In genomic region chr11:31948462-31949330, GRCm38 (mm10) we compare ENCODE assay signal across 8 mouse cellular contexts. TPM values are rescaled to one million over a fixed set of nuclear protein-coding genes. Genes with fewer than 3 reads are reported as not detected.
DNase-seq lines count a peak whose midpoint lies in the region; ATAC-seq and TF ChIP-seq lines count a peak whose summit lies in the region.

No protein-coding gene starts in this region.

- peak overlapping the region; percentile 80 for H3K4me2 ChIP-seq in kidney, embryonic 15.5 days
- peak overlapping the region; percentile 60 for H3K4me2 ChIP-seq in embryonic facial prominence, embryonic 15.5 days (replicated peaks)
- H3K4me2 ChIP-seq in intestine, postnatal 0 days (replicated peaks; ENCODE audit: low read depth), result peak overlapping the region; percentile 75

- peak overlapping the region; percentile 50 for H3K4me3 ChIP-seq in kidney, embryonic 15.5 days (replicated peaks)
- peak overlapping the region; percentile 54 for H3K4me3 ChIP-seq in ES-Bruce4 (ENCODE audit: low read depth, low read length)
- H3K4me3 ChIP-seq in embryonic facial prominence, embryonic 15.5 days (replicated peaks), result peak overlapping the region; percentile 47
- peak overlapping the region; percentile 37 for H3K4me3 ChIP-seq in intestine, postnatal 0 days (ENCODE audit: low read depth, low read length)

- no peak for TF ChIP-seq POLR2A in ES-Bruce4 (IDR thresholded peaks at IDR 0.05; ENCODE audit: insufficient read depth, low read length)

- TF ChIP-seq CTCF in ES-Bruce4 (IDR thresholded peaks at IDR 0.05; ENCODE audit: low read depth, low read length), result no peak
- no peak for TF ChIP-seq CTCF in intestine, postnatal 0 days (IDR thresholded peaks at IDR 0.05; ENCODE audit: low read depth)

- peak; percentile 18; the same call in 1 of the 2 replicates for ATAC-seq in kidney, embryonic 15.5 days (replicated peaks; ENCODE audit: low FRiP score)
- ATAC-seq in embryonic facial prominence, embryonic 15.5 days (ENCODE audit: insufficient number of reproducible peaks, low FRiP score, low TSS enrichment, low read depth), result no peak
- 0 out of 2 replicates have a peak, but pooled peaks have one; percentile 13 for ATAC-seq in intestine, postnatal 0 days

- no peaks in the 10 kb centered on the region for H3K9me3 ChIP-seq in kidney, embryonic 15.5 days (replicated peaks)
- no peaks in the 10 kb centered on the region for H3K9me3 ChIP-seq in ES-Bruce4 (replicated peaks; ENCODE audit: control insufficient read depth, insufficient read depth, low read length, poor library complexity, severe bottlenecking)
- no peaks in the 10 kb centered on the region for H3K9me3 ChIP-seq in embryonic facial prominence, embryonic 15.5 days (replicated peaks)
- H3K9me3 ChIP-seq in intestine, postnatal 0 days (ENCODE audit: control insufficient read depth), result no peaks in the 10 kb centered on the region

- DNase-seq in kidney, adult 18-20 months, result no peak
- peak; percentile 56 for DNase-seq in naive thymus-derived CD4-positive, alpha-beta T cell, adult 2 months (ENCODE audit: low read depth)
- DNase-seq in urinary bladder, postnatal 14 days (ENCODE audit: low spot score), result no peak
- no peak for DNase-seq in frontal cortex, postnatal 14 days (ENCODE audit: low spot score in 2 of 2)

- 28% methylated on average over 15 of the region's 15 CpGs for WGBS in kidney, embryonic 15.5 days
- 13% methylated on average over 15 of the region's 15 CpGs for WGBS in embryonic facial prominence, embryonic 15.5 days
- 19% methylated on average over 15 of the region's 15 CpGs for WGBS in intestine, postnatal 0 days

- H3K4me1 ChIP-seq in kidney, embryonic 15.5 days, result peaks cover 11% of the 10 kb centered on the region
- H3K4me1 ChIP-seq in ES-Bruce4 (ENCODE audit: control insufficient read depth, insufficient read depth, low read length), result peaks cover 2% of the 10 kb centered on the region
- H3K4me1 ChIP-seq in embryonic facial prominence, embryonic 15.5 days, result peaks cover 10% of the 10 kb centered on the region
- no peaks in the 10 kb centered on the region for H3K4me1 ChIP-seq in intestine, postnatal 0 days (replicated peaks; ENCODE audit: control insufficient read depth, insufficient read depth, low read length)

- peak overlapping the region; percentile 50 for H3K9ac ChIP-seq in kidney, embryonic 15.5 days
- no peak overlapping the region for H3K9ac ChIP-seq in ES-Bruce4 (ENCODE audit: low read depth, poor library complexity, severe bottlenecking)
- H3K9ac ChIP-seq in embryonic facial prominence, embryonic 15.5 days, result peak overlapping the region; percentile 29; the same call in 1 of the 2 replicates
- H3K9ac ChIP-seq in intestine, postnatal 0 days (ENCODE audit: low read depth, low read length), result peak overlapping the region; percentile 4; the same call in 1 of the 2 replicates

- peaks cover 17% of the 10 kb centered on the region for H3K27me3 ChIP-seq in kidney, embryonic 15.5 days
- no peaks in the 10 kb centered on the region for H3K27me3 ChIP-seq in ES-Bruce4 (ENCODE audit: control insufficient read depth, insufficient read depth, low read length, poor library complexity, severe bottlenecking)
- H3K27me3 ChIP-seq in embryonic facial prominence, embryonic 15.5 days, result peaks cover 8% of the 10 kb centered on the region; the same call in 1 of the 2 replicates
- H3K27me3 ChIP-seq in intestine, postnatal 0 days (replicated peaks; ENCODE audit: control insufficient read depth, insufficient read depth, low read length), result 0 out of 2 replicates have a peak, but pooled peaks cover 3% of the 10 kb centered on the region

- H3K27ac ChIP-seq in kidney, embryonic 15.5 days, result no peak overlapping the region
- no peak overlapping the region for H3K27ac ChIP-seq in ES-Bruce4 (ENCODE audit: insufficient read depth, low read length)
- H3K27ac ChIP-seq in embryonic facial prominence, embryonic 15.5 days (replicated peaks), result no peak overlapping the region
- H3K27ac ChIP-seq in intestine, postnatal 0 days (ENCODE audit: low read depth, low read length), result no peak overlapping the region

- H3K36me3 ChIP-seq in kidney, embryonic 15.5 days, result no peaks in the 10 kb centered on the region
- H3K36me3 ChIP-seq in ES-Bruce4 (ENCODE audit: control insufficient read depth, insufficient read depth, low read length, poor library complexity, severe bottlenecking), result no peaks in the 10 kb centered on the region
- no peaks in the 10 kb centered on the region for H3K36me3 ChIP-seq in embryonic facial prominence, embryonic 15.5 days
- no peaks in the 10 kb centered on the region for H3K36me3 ChIP-seq in intestine, postnatal 0 days (ENCODE audit: control insufficient read depth, insufficient read depth)

- TF ChIP-seq EP300 in ES-Bruce4 (IDR thresholded peaks at IDR 0.05; ENCODE audit: insufficient read depth, low read depth, low read length), result no peak

RNA-seq across cellular contexts. Expression of gene 4930524B15Rik, which starts 16.7 kb away (rescaled TPM):
- 0.12 and 0.15 TPM in 2 replicates for polyA plus RNA-seq in kidney, embryonic 15.5 days (2015; fragmentation: Nextera tagmentation; extraction: Ambion mirVana)
- polyA plus RNA-seq in ES-Bruce4 (2011; ENCODE audit: insufficient read depth, insufficient read length, low read depth, missing spikeins), result not detected in 2 replicates
- not detected in 2 replicates for polyA plus RNA-seq in embryonic facial prominence, embryonic 15.5 days (2015; fragmentation: Nextera tagmentation; extraction: Ambion mirVana)
- polyA plus RNA-seq in intestine, postnatal 0 days (2015; fragmentation: Nextera tagmentation; extraction: Ambion mirVana), result 0.14 and 0.26 TPM in 2 replicates

RNA-seq across cellular contexts. Expression of gene Nsg2, which starts 51.6 kb away (rescaled TPM):
- polyA plus RNA-seq in kidney, embryonic 15.5 days (2015; fragmentation: Nextera tagmentation; extraction: Ambion mirVana), result 4.6 and 7.7 TPM in 2 replicates
- not detected in 2 replicates for polyA plus RNA-seq in ES-Bruce4 (2011; ENCODE audit: insufficient read depth, insufficient read length, low read depth, missing spikeins)
- polyA plus RNA-seq in embryonic facial prominence, embryonic 15.5 days (2015; fragmentation: Nextera tagmentation; extraction: Ambion mirVana), result 4.6 and 7.7 TPM in 2 replicates
- polyA plus RNA-seq in intestine, postnatal 0 days (2015; fragmentation: Nextera tagmentation; extraction: Ambion mirVana), result 9.3 and 10.1 TPM in 2 replicates
